28 mouse cellular contexts compared by ENCODE assay signal in the genomic region with DNA sequence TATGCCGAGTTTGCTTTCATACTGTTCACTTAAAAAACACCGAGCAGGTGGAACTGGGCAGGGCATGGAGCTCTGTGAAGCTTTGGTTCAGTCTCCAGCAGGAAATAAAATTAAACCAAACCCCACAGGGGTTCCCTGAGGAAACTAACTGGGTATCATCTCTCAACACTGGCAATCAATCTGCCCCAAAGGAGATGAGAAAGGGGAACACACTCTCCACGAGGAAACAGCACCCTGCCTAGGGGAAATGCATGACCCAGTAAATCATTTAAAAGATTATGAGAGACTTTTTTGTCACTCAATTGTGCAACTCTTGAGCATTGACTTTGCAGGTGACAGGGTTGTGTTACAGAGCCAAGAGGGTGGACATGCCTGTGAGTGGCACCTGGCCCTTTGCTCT. TPM values are rescaled to one million over a fixed set of nuclear protein-coding genes. Genes with fewer than 3 reads are reported as not detected.
DNase-seq lines count a peak whose midpoint lies in the region; ATAC-seq and TF ChIP-seq lines count a peak whose summit lies in the region.
"Had no signal": no experiment of that assay in that cellular context is flagged by ENCODE, and none has a peak within 500 bp of the region (broad histone marks: within the 10 kb centered on the region; RNA-seq: fewer than 3 reads in every experiment).

No protein-coding gene starts in this region.

- 50% methylated on average over 3 of the region's 3 CpGs for WGBS in liver, adult 2 months
- 42% methylated on average over 3 of the region's 3 CpGs for WGBS in liver, embryonic 12.5 days (ENCODE audit: insufficient replicate concordance)
- WGBS in midbrain, embryonic 10.5 days: 84% methylated on average over 3 of the region's 3 CpGs
- 75% methylated on average over 3 of the region's 3 CpGs for WGBS in hindbrain, embryonic 14.5 days

- no peaks in the 10 kb centered on the region for H3K4me1 ChIP-seq in liver, adult 2 months (ENCODE audit: control insufficient read depth, insufficient read depth, low read length)
- H3K4me1 ChIP-seq in liver, embryonic 12.5 days: peaks cover 6% of the 10 kb centered on the region
- peaks cover 10% of the 10 kb centered on the region in 2 experiments for H3K4me1 ChIP-seq in MEL (ENCODE audit: control insufficient read depth in 1 of 2, insufficient read depth in 2 of 2, low read length in 2 of 2)
- H3K4me1 ChIP-seq in midbrain, embryonic 10.5 days: no peaks in the 10 kb centered on the region
- H3K4me1 ChIP-seq in hindbrain, embryonic 14.5 days (replicated peaks; ENCODE audit: control insufficient read depth, insufficient read depth, low read length): no peaks in the 10 kb centered on the region
- H3K4me1 ChIP-seq: embryonic facial prominence, embryonic 12.5 days; embryonic facial prominence, embryonic 15.5 days; forebrain, embryonic 12.5 days had no signal

- TF ChIP-seq POLR2A in liver, adult 2 months (IDR thresholded peaks at IDR 0.05; ENCODE audit: extremely low read depth, insufficient read depth, low read length): no peak
- TF ChIP-seq POLR2A in MEL (IDR thresholded peaks at IDR 0.05; ENCODE audit: control insufficient read depth in 1 of 2, insufficient read depth in 1 of 2, low read depth in 1 of 2, low read length in 2 of 2, poor library complexity in 1 of 2): no peak

- no peaks in the 10 kb centered on the region for H3K36me3 ChIP-seq in liver, adult 2 months (ENCODE audit: control insufficient read depth, insufficient read depth, low read length)
- H3K36me3 ChIP-seq in liver, embryonic 12.5 days: no peaks in the 10 kb centered on the region
- peaks cover 0 to 7% of the 10 kb centered on the region in 2 experiments; a peak in 2 of 4 replicates for H3K36me3 ChIP-seq in MEL (ENCODE audit: control insufficient read depth in 1 of 2, insufficient read depth in 2 of 2, low read length in 2 of 2)
- H3K36me3 ChIP-seq in midbrain, embryonic 10.5 days: no peaks in the 10 kb centered on the region
- no peaks in the 10 kb centered on the region for H3K36me3 ChIP-seq in hindbrain, embryonic 14.5 days (replicated peaks; ENCODE audit: control insufficient read depth, insufficient read depth)
- H3K36me3 ChIP-seq: embryonic facial prominence, embryonic 12.5 days; embryonic facial prominence, embryonic 15.5 days; forebrain, embryonic 10.5 days; forebrain, embryonic 12.5 days; G1E had no signal

- H3K4me3 ChIP-seq in liver, adult 2 months (ENCODE audit: insufficient read depth, low read depth, low read length): no peak overlapping the region
- no peak overlapping the region for H3K4me3 ChIP-seq in liver, embryonic 12.5 days
- no peak overlapping the region for H3K4me3 ChIP-seq in MEL (ENCODE audit: control insufficient read depth in 1 of 2, insufficient read depth in 1 of 2, low read depth in 2 of 2, low read length in 2 of 2)
- no peak overlapping the region for H3K4me3 ChIP-seq in midbrain, embryonic 10.5 days
- no peak overlapping the region for H3K4me3 ChIP-seq in hindbrain, embryonic 14.5 days (replicated peaks; ENCODE audit: low read length)
- H3K4me3 ChIP-seq: embryonic facial prominence, embryonic 12.5 days; embryonic facial prominence, embryonic 15.5 days; erythroblast, embryonic 14.5 days; forebrain, embryonic 10.5 days; forebrain, embryonic 12.5 days had no signal

- no peaks in the 10 kb centered on the region for H3K79me2 ChIP-seq in liver, adult 2 months (ENCODE audit: control insufficient read depth, insufficient read depth, low read length)
- H3K79me2 ChIP-seq in MEL (ENCODE audit: control insufficient read depth, insufficient read depth, low read length, poor library complexity): no peaks in the 10 kb centered on the region

- no peak for TF ChIP-seq RAD21 in MEL (IDR thresholded peaks at IDR 0.05; ENCODE audit: low read depth, low read length)

- H3K27ac ChIP-seq in liver, adult 2 months (replicated peaks; ENCODE audit: insufficient read depth, low read depth, low read length): no peak overlapping the region
- H3K27ac ChIP-seq in liver, embryonic 12.5 days: no peak overlapping the region
- no peak overlapping the region for H3K27ac ChIP-seq in MEL (ENCODE audit: control insufficient read depth, low read depth, low read length)
- no peak overlapping the region for H3K27ac ChIP-seq in midbrain, embryonic 10.5 days (replicated peaks)
- no peak overlapping the region for H3K27ac ChIP-seq in hindbrain, embryonic 14.5 days
- H3K27ac ChIP-seq: embryonic facial prominence, embryonic 12.5 days; embryonic facial prominence, embryonic 15.5 days; forebrain, embryonic 10.5 days; forebrain, embryonic 12.5 days had no signal

- TF ChIP-seq CTCF in liver, adult 2 months (IDR thresholded peaks at IDR 0.05; ENCODE audit: low read depth, low read length): no peak
- no peak for TF ChIP-seq CTCF in MEL (IDR thresholded peaks at IDR 0.05 in 2 of 3, conservative IDR thresholded peaks at IDR 0.05 in 1 of 3; ENCODE audit: control insufficient read depth in 1 of 3, insufficient read depth in 1 of 3, low read depth in 2 of 3, low read length in 3 of 3, poor library complexity in 1 of 3, severe bottlenecking in 1 of 3)

- no peaks in the 10 kb centered on the region for H3K27me3 ChIP-seq in liver, adult 2 months (ENCODE audit: control insufficient read depth, insufficient read depth, low read length)
- no peaks in the 10 kb centered on the region for H3K27me3 ChIP-seq in liver, embryonic 12.5 days (replicated peaks)
- no peaks in the 10 kb centered on the region for H3K27me3 ChIP-seq in MEL (ENCODE audit: control insufficient read depth in 1 of 2, insufficient read depth in 2 of 2, low read length in 2 of 2)
- H3K27me3 ChIP-seq in midbrain, embryonic 10.5 days (ENCODE audit: low read depth, poor library complexity, severe bottlenecking): no peaks in the 10 kb centered on the region
- H3K27me3 ChIP-seq in hindbrain, embryonic 14.5 days (ENCODE audit: control insufficient read depth, insufficient read depth, low read length): no peaks in the 10 kb centered on the region
- H3K27me3 ChIP-seq: CH12.LX; embryonic facial prominence, embryonic 12.5 days; embryonic facial prominence, embryonic 15.5 days; forebrain, embryonic 12.5 days had no signal

- no peak overlapping the region for H3K9ac ChIP-seq in liver, adult 2 months (ENCODE audit: low read depth, low read length)
- H3K9ac ChIP-seq in liver, embryonic 12.5 days: no peak overlapping the region
- H3K9ac ChIP-seq in MEL (ENCODE audit: control insufficient read depth, low read depth, low read length, poor library complexity, severe bottlenecking): no peak overlapping the region
- no peak overlapping the region for H3K9ac ChIP-seq in hindbrain, embryonic 14.5 days
- H3K9ac ChIP-seq: embryonic facial prominence, embryonic 12.5 days; embryonic facial prominence, embryonic 15.5 days; forebrain, embryonic 12.5 days had no signal

- H3K4me2 ChIP-seq in liver, embryonic 12.5 days: no peak overlapping the region
- no peak overlapping the region for H3K4me2 ChIP-seq in hindbrain, embryonic 14.5 days (replicated peaks)
- H3K4me2 ChIP-seq: embryonic facial prominence, embryonic 12.5 days; embryonic facial prominence, embryonic 15.5 days; forebrain, embryonic 12.5 days had no signal

- H3K9me3 ChIP-seq in liver, embryonic 12.5 days (replicated peaks): no peaks in the 10 kb centered on the region
- H3K9me3 ChIP-seq in MEL (replicated peaks; ENCODE audit: insufficient read depth, low read length): no peaks in the 10 kb centered on the region
- H3K9me3 ChIP-seq in midbrain, embryonic 10.5 days (replicated peaks): no peaks in the 10 kb centered on the region
- no peaks in the 10 kb centered on the region for H3K9me3 ChIP-seq in hindbrain, embryonic 14.5 days (ENCODE audit: control insufficient read depth, low read length)
- H3K9me3 ChIP-seq: embryonic facial prominence, embryonic 12.5 days; embryonic facial prominence, embryonic 15.5 days; forebrain, embryonic 10.5 days; forebrain, embryonic 12.5 days; G1E had no signal

- peak; percentile 20 for DNase-seq in liver, adult 2 months (ENCODE audit: extremely low read depth, low read depth, low spot score)
- DNase-seq in MEL (ENCODE audit: low read depth, low spot score): peak; percentile 31
- no peak for DNase-seq in adrenal gland, adult (ENCODE audit: inconsistent age in 2 of 2, low spot score in 1 of 2)
- DNase-seq in midbrain, embryonic 10.5 days (ENCODE audit: low spot score): no peak
- no peak for DNase-seq in hindbrain, embryonic 14.5 days (ENCODE audit: low spot score)
- DNase-seq: adrenal gland, adult 8-10 months; adrenal gland, postnatal 14 days; adrenal gland, postnatal 36 days; B cell, adult 2 months; cerebellum, adult 11-12 months; cerebellum, adult 2 months; cerebellum, adult 9-10 months; cerebellum, postnatal 10 days; cerebellum, postnatal 25 days; embryo, embryonic 11 days had no signal

- TF ChIP-seq EP300 in MEL (IDR thresholded peaks at IDR 0.05; ENCODE audit: low read depth in 1 of 2, low read length in 2 of 2): no peak

- no peak for ATAC-seq in liver, embryonic 12.5 days
- peak; percentile 56 for ATAC-seq in granulocyte monocyte progenitor cell, adult 5-6 weeks (replicated peaks; ENCODE audit: poor library complexity, severe bottlenecking)
- peak; percentile 21; the same call in 1 of the 2 replicates for ATAC-seq in megakaryocyte progenitor cell, adult 5-6 weeks (replicated peaks; ENCODE audit: poor library complexity)
- no peak for ATAC-seq in hindbrain, embryonic 14.5 days (ENCODE audit: low FRiP score)
- ATAC-seq: CD4-positive, CD25-positive, alpha-beta regulatory T cell, adult 4 months; forebrain, embryonic 14.5 days; forebrain, embryonic 16.5 days had no signal

TF ChIP-seq in MEL, 35 proteins besides CTCF, POLR2A, EP300 and RAD21:
- TF ChIP-seq MYC (IDR thresholded peaks at IDR 0.05; ENCODE audit: low read depth, low read length) (no peak), MXI1 (IDR thresholded peaks at IDR 0.05; ENCODE audit: low read depth, low read length) (0 out of 2 replicates have a peak, but pooled peaks have one; percentile 18)

RNA-seq across cellular contexts. Expression of a gene that starts 58.0 kb away (rescaled TPM):
- 34.0 and 38.9 TPM in 2 replicates for total RNA-seq in liver, adult 2 months (2014; rRNA removed)
- polyA plus RNA-seq in liver, adult 2 months (2012; rRNA removed): 8.2 and 9.7 TPM in 2 replicates
- polyA plus RNA-seq in liver, embryonic 12.5 days (2016; fragmentation: Nextera tagmentation; extraction: Ambion mirVana): 27.8 and 28.5 TPM in 2 replicates
- 25.9 and 31.3 TPM in 2 replicates for total RNA-seq in MEL (2012; rRNA removed)
- polyA plus RNA-seq in MEL (2012; ENCODE audit: insufficient read depth in 1 of 2, insufficient read length in 2 of 2, low read depth in 1 of 2, low replicate concordance in 2 of 2, missing spikeins in 1 of 2): 10 to 100 TPM; 52.3 to 57.9 TPM
- total RNA-seq in granulocyte monocyte progenitor cell, adult 5-6 weeks (2014; fragmentation: Nextera tagmentation): 117 and 149 TPM in 2 replicates
- 111 and 132 TPM in 2 replicates for total RNA-seq in granulocyte monocyte progenitor cell, adult 5-6 weeks (2017)
- 218 and 248 TPM in 2 replicates for total RNA-seq in megakaryocyte progenitor cell, adult 5-6 weeks (2015)
- 110 and 139 TPM in 2 replicates for total RNA-seq in megakaryocyte progenitor cell, adult 5-6 weeks (2017)
- 25.0 and 26.4 TPM in 2 replicates for polyA plus RNA-seq in midbrain, embryonic 10.5 days (2016; fragmentation: Nextera tagmentation; extraction: Ambion mirVana)
- polyA plus RNA-seq in hindbrain, embryonic 14.5 days (2014; fragmentation: Nextera tagmentation; extraction: Ambion mirVana): 48.5 and 53.0 TPM in 2 replicates

Comparison
In these comparisons a context has a peak if more than half of its experiments do, and no peak if none do; other contexts are left out.
1. DNase-seq: peak in liver, adult 2 months (single experiment) and MEL (single experiment); none in adrenal gland, adult (0 of 2), midbrain, embryonic 10.5 days (single experiment) and hindbrain, embryonic 14.5 days (single experiment).
2. ATAC-seq: peak in granulocyte monocyte progenitor cell, adult 5-6 weeks (single experiment) and megakaryocyte progenitor cell, adult 5-6 weeks (single experiment); none in liver, embryonic 12.5 days (single experiment) and hindbrain, embryonic 14.5 days (single experiment).